Mouse (Mus musculus) MEL-GATA-1-ER (cell line): ENCODE measurements around the gene Opalin.

Experiments
- DNase-seq: peaks from one replicate; pipeline ENCODE4 v3.0.0-alpha.2; 2012; ENCODE audit warnings: low read depth; ENCODE audit errors: extremely low read depth

The Opalin gene

DNA sequence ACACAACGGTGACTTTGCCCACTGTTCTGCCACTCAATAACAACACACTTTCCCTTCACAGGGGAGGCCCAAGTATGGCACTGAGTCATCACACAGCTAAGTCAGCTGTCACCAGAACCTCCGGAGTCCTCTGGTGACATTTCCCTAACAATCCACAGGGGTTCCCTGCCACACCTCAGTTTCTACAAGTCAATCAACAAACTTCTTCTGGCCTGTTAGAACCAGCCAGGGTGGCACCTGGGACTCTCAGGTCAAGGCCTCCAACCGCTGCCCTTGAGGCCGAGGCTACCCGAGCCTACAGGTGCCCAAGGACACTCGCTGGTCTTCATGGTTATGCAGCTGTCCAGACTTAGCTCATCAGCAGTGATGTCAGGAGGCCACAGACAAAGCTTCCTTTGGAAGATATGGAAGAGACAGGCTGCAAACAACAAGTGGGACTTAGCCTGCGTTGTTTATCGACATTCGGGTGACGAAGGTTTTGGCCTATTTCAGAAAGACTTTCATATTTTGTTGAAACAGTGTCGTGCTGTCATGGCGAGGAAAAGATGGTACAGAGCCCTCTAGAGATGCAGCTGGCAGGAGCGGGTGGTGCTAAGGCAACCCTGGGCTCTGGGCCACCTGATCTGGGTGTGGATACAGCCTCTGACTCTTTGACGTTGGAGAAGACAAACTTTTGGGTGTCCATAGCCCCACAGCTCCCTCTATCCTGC lies 3.0 kb downstream of the Opalin start:
- no peak for DNase-seq

DNA sequence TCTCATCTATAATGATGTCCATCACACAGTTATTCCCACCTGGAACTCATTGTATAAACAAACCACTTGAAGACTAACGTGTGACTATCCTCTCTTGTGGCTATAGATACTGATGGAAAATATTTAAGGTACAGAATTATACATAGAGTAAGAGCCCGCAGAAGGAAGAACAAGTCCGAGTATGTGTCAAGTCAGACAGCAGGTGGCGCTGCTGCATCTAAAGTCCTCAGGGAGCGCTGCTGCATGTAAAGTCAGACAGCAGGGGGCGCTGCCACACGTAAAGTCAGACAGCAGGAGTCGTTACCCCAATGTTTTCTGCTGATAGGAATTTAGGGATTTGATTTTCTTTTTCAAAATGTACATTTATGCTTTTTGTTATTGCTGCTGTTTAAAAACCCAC lies 5.4 kb downstream of the Opalin start:
- DNase-seq = peak; percentile 72

DNA sequence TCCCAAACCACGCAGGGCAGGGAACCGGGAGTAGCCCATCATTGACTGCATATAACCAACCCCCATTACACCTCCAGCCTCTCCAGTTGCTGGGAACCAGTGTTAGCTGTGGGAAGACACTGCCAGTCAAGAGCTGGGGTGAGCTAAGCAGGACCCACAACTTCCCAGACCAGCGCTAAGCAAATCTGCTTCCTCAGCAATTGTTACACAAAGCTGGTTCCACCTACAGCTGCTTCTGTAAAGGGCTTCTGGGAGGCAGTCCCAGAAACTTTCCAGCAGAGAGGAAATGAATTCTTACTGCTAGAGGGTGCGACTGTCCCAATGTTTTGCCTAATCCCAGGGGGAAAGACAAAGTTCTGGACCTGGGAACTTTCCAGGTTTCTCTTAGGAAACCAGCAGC lies 22.2 kb downstream of the Opalin start:
- DNase-seq = no peak

DNA sequence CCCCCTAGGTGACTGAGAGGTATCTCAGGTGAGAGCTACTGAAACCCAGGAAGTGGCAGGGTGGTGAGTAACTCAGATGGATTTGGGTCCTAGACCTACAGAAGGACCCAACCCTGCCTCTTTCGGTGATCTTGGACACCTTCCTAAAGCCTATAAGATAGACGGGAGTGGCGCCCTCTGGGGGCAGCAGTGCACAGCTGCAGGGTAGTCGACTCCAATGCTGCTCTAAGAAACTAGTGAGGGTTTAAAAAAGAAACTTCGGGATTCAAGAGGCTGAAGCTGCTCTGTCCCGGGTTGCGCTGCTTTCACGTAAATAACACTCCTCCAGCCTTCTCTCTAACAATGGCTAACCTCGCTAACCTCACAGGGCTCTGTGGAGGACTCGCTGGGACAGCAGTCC lies 23.4 kb downstream of the Opalin start:
- peak; percentile 23 for DNase-seq

DNA sequence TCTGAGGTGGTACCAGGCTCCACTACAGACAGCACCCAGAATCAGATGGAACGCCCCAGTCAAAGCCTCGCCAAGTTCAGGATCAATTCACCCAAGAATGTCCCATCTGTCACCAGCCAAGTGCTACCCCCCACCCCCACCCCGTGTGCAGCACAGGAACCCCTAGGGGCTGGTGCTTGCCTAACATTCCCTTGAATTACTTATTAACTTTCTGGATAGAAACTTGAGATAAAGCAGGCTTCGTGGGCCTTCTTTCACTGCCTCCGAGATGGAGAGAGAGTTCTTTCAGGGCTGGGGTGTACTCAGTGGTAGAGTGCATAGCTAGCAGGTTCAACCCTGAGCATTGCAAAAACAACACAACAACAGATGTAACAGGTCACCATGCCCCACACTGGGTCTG lies 24.7 kb downstream of the Opalin start:
- no peak for DNase-seq

DNA sequence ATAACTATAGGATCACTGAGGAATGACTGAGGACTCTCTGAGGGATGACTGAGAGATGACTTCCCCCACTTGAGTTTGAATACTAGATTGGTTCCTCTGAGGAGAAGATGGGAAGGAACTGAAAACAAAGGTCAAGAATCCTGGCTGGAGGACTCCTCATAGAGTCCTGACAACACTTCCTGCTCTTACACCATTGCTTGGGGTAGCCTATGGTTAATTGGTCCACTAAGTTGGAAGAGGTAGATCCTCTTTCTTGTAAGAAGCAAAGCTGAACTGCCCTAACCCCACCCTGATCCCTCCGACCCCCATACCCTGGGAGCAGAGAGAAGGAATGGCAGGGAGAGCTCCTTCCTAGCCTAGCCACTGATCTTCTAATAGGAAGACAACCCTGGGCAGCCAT lies 25.2 kb downstream of the Opalin start:
- DNase-seq = no peak

DNA sequence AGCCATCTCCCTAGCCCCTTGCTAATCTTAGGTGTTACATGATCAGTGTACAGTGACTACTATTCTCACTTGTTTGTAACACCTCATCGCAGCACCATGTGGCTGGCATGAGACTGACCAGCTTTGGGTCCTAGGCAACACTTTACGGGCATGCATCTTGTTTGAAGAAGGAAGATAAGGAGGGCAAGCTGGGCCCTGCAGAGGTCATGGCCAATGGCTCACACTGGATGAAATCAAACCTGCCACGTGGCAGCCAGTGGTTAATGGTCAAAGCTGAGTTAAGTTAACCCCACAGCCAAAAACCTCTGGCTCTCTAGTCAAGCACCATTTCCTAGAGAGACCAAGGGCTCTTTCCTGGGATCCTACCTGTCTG lies 28.7 kb downstream of the Opalin start:
- no peak for DNase-seq

DNA sequence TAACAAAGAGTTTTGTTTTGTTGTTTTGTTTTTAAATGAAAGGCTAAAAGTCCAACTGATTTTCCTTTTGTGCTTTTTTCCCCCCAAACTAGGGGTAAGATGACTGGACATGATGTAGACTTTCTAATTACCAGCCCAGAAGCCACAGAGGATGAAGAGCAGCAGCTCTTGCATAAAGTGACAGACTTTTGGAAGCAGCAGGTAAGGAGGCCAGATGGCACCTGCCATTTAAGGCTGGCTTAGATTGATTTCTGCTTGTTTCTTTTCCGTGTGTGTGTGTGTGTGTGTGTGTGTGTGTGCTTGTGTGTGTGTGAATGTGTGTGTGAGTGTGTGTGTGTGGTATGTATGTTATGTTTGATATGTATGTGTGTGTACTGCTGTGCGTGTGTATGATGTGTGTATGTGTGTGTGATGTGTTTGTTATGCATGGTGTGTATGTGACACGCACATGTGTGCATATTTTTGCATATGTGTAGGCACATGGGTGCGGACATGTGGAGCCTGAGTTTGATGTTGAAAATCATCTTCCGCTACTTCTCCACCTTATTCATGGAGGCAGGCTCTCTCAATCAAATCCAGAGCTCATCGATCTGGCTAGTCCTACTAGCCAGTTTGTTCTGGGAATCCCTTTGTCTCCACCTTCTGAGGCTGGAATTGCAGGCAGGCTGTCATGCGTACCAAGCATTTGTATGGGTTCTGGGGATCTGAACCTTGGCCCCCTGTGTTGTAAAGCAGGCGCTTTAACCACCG lies 29.3 kb downstream of the Opalin start:
- no peak for DNase-seq

DNA sequence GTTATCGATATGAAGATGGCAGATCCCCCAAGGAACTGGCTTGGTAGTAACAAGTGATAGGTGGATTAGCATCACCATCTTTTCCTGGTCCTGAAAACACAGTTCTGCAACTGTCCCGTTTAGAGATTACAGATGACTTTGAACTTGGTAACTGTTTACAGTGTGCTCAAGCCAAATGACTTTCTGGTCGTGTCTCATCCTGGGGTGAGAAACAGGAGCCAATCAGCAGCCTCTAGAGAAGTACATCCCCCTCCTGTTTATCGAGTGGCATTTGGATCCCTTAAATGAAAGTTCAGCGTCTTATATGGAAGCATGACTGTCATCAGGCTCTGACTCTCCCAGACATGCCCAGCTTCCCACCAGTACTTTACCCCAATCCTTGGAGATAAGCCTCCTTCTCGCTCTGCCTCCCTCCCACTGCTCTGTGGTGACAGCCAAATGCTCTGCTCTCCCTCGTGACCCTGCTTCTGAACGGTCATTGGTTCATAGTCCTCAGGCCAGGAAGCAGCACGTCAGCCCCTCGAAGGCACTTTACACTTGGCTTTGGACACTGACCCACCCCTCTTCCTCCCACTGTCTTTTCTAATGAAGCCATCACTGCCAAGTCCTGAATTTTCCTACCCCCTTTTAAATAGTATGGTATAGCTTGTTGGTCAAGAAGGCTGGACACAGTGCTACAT lies 31.7 kb downstream of the Opalin start:
- no peak for DNase-seq

DNA sequence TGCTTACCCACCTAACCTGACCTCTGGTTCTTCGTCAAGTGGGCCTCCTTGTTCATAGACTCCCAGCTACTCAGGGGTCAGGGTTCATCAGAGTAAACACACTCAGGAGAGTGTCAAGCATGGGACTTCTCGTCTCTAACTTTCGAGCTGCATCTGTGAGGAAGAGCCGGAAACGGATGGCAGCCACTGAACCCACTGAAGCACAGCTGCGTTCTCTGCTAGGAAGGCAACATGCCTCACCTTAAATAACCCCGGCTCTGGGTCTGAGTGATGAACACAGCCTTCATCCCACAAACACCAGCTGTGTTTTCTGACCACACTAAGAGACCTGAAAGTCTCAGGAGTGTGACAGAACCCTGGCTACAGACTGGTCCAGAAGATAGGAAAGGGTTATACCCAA lies 37.8 kb downstream of the Opalin start:
- no peak for DNase-seq

DNA sequence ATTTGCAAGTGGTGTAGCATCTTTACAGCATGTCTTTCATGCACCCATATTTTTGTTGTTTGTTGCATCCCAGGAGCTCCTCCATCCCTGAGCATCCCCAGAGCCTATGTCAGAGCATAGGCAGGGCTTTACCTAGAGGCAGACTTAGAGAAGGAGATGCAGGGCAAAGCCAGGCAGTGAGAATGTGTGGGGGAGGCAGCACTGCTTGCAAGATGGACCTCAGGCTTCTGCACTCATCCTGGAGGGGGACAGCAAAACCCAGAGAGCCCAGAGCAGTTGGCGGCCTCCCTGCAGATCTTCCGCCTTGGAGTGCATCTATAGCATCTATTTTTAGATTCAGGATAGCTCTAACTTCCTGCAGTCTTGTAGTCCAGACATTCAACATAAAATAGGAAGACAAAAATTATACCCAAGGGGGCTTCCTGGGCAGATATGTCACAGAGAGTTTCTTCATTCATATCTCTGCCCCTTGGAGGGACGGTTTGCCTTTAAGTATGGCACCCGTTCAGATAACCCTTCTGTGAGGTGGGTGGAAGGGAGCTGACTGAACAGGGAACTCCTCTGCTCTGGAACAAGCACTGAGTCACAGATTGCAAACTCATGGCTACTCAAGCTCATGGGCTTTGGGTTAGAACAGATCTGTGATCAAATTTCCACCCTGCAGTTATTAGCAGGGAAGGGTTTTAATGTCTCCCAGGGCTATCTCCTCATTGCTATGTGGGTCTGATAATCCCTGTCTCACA lies 40.9 kb downstream of the Opalin start:
- no peak for DNase-seq

DNA sequence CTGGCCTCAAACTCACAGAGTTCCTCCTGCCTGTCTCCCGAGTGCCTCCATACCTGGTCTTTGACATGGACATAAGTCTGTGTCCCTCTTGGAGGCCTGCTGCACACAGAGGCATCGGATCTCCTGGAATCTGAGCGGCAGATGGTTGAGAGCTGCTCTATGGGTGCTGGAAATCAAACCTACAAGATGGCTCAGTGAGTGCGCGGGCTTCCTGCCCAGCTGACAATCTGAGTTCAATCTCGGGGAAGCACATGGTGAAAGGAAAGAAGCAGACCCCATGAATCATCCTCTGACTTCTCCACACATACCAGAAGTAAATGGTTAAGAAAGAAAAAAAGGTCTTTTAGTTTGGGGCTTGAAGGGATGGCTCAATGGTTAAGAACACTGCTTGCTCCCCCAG lies 45.0 kb downstream of the Opalin start:
- no peak for DNase-seq

DNA sequence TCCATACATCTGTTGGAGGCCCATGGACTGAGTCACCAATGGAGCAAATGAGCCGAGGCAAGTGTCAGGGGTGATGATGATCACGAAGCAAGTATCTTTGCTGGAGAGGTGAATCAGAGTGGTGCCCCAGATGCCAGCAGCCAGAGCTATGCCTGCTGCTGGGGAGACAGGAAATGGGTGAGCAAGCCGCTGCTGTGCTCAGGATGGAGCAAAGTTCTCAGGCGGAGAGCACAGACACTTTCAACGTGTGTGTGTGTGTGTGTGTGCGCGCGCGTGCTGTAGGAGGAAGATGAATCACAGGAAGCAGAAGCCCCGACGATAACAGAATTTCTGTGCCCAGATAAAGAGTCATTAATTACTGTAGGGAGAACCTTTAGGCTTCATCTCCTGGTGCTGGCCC lies 45.9 kb downstream of the Opalin start:
- no peak for DNase-seq

DNA sequence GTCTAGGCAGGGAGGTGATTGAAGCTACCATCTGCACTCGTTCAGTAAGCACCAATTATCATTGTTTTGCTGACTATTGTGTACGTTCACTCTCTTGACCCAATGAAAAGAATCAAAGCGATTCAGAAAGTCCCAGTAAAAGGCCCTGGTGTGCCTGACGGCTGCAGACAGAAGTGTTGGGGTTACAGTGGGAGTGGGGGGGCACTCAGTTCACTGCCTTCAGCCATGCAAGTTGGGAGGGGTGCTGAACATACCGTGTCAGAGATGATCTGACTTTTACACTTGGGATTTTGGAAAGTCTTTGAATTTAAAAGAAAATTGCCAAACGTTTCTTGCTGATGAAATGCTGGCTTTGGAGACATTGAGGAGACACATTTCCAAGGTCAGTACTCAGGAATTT lies 46.8 kb downstream of the Opalin start:
- no peak for DNase-seq

DNA sequence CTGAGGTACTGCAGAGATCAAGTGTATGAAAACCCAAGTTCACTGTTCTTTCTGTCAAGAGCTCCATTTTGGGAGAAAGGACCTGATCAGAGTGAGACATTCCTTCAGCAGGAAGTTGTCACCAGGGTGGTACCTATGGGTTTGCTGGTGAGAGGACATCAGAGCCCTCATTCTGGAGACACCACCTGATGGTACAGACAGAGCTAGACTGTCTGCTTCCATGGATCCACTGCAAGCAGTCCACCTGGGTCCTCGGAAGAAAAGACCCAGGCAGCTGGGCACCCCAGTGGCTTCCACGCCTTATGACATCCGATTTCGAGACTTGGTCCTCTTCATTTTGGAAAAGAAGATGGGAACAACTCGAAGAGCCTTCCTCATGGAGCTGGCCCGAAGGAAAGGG lies 47.7 kb downstream of the Opalin start, which contains the start of gene Dntt:
Gene Dntt (plus strand): TSS at position 57 of the 400 bp plus-strand sequence.
- no peak for DNase-seq

DNA sequence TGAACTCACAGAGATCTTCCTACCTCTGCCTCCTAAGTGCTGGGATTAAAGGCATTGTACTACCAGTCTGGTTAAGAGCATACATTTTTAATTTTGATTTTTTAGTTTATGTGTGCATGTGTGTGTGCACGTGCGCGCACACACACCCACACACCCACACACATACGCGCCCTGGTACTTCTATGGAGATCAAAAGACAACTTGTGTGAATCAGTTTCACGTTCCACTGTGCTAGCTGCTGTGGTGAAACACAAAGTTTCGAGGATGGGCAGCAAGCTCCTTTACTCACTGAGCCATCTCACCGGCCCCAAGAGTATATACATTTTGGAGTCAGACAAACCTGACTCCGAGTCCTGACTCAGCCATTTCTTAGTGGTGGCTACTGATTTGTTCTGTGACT lies 49.3 kb downstream of the Opalin start:
- no peak for DNase-seq

DNA sequence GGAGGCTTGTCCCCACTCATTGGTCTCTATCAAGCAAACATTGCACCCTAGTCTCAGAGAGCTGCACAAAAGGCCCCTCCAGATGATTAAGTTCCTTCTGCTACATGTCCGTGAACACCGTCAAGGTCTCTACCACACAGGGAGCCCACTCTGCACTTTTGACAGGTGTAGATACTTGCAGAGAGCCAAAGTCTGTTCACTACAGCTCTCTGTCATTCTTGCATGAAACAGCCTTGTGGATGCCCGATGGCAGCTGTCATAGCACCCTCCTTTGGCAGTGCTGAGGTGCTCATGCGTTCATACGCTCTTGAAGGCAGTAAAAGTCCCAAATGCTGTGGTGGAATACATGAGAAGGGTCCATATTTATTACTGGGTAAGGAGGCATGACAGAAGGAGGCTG lies 49.9 kb downstream of the Opalin start:
- DNase-seq = no peak

DNA sequence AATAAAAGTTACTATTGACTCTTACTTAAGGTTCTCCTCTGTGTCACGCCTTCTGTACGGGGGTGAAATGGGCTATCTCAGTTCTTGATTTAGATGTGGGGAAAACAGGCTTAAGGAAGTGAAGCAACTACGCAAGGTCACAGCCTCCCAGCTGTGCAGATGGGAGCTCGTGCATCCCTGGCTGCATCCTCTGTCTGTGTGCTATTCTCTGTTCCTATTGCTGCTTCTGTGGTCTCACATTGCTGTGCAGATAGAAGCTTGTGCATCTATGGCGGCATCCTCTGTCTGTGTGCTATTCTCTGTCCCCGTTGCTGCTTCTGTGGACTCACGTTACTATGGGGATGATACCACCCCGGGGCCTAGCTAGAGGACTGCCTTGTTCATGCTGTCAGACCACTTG lies 50.4 kb downstream of the Opalin start:
- no peak for DNase-seq

DNA sequence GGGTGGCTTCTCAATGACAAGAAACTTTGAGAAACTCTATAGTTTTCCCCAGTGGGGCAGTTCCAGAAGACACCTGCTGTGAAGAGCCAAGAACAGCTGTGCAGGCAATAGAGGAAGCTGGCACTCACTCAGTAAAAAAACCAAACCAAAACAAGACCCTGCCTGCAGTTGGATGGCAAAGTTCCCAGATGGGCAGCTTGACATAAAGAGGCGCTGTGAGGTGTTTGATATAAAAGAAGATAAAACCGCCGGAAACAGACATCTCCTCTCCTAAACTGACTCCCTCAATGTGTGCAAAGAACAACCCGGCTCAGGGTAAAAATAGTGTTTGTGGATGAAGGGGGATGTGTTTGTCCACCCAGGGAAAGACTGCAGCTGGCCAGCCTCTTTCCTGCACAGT lies 54.7 kb downstream of the Opalin start:
- DNase-seq = no peak

DNA sequence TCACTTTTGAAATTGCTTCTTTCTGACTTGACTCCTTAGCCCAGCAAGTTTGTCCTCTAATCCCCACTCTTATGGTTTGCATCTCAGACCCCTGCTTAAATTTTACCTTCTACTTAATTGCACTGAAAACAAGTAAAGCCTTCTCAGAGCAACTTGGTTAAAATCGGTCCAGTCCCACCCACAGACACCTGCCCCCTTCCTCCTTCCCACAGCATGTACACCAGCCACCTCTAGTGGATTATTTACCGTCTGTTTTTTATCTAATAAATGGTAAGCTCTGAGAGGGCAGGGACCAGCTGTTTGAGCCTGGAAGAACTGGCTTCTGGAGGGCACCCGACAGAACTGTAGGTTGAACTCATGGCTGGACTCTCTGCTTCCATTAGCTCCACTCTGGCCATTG lies 56.4 kb downstream of the Opalin start:
- DNase-seq = no peak

DNA sequence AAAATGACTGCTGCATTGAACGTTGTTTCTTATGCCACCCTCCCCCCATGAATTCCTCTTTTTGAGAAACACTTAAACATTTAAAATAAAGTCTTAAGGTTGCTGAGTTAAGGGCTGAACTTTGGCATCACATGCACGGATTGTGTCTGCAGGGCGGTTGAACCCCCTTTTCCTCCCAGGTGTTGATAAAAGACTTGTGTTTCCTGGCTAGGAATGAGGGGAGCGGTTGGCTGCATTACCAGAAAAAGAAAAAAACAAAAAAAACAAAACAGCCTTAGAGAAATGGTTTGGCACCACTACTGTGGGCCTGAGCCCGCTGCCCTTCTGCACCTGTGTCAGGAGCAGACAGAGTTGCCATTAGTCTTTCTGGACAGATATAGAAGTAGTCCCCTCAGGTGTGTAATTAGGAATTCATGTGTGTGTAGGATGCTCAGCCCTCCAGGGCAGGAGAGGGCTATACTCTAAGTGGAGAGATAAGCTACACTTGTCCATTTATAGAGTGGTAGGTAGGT lies 57.7 kb downstream of the Opalin start:
- DNase-seq = no peak
